Mouse (Mus musculus): ENCODE data around the gene Atp5e.

DNA sequence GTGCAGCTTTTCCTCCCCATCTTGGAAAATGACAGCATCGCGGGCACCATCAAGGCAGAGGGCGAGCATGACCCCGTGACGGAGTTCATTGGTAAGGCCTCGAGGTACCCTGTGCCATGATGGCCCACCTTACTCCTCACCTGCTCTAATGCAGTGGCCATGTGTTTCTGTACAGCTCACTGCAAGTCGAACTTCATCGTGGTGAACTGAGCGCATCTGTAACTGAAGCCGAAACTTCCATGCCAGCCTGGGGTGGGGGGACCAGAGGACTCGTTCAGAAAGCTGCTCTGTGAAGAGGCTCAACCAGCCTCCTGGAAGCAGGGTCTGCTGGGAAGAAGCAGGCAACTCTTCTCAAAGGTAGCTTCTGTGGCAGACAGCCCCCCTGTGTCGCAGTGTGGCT, 37.0 kb downstream of the Atp5e start:
- TF ChIP-seq CTCF (IDR thresholded peaks at IDR 0.05) (no peak), EP300 (IDR thresholded peaks at IDR 0.05) (no peak)

All from lung, postnatal 0 days (tissue).